Mouse (Mus musculus): ENCODE results near the gene Pum1.

- TF ChIP-seq CEBPB (IDR thresholded peaks at IDR 0.05; ENCODE audit: low read depth), result no peak
- TF ChIP-seq CTCF (IDR thresholded peaks at IDR 0.05; ENCODE audit: control insufficient read depth, insufficient read depth, insufficient read length), result no peak
- TF ChIP-seq USF1 (IDR thresholded peaks at IDR 0.05; ENCODE audit: low read depth), result no peak
- no peak for TF ChIP-seq MAX (IDR thresholded peaks at IDR 0.05)
Observed at GRCm38 (mm10) chr4:130630232-130630847, 32.8 kb upstream of the Pum1 start.

Measured in C2C12 (cell line).